Mouse (Mus musculus) CH12.LX (cell line): ENCODE results near the gene Gen1.

ENCODE experiments used
- CTCF ChIP-seq, 2 experiments: IDR thresholded peaks in 1 of 2; conservative IDR thresholded peaks in 1 of 2; 2 replicates each; pipeline ENCODE4 v1.5.1; 2011 to 2012; ENCODE audit warnings: low read depth in 2 of 2, low read length in 2 of 2, improper control_type of control experiment in 1 of 2, inconsistent platforms in 1 of 2, mild to moderate bottlenecking in 1 of 2, moderate library complexity in 1 of 2
- E2F4 ChIP-seq: IDR thresholded peaks from 2 replicates; pipeline ENCODE4 v1.6.1; 2011; ENCODE audit warnings: low read depth, low read length, improper control_type of control experiment; ENCODE audit not compliant: insufficient replicate concordance
- GABPA ChIP-seq: IDR thresholded peaks from 2 replicates; pipeline ENCODE4 v1.6.1; 2012; ENCODE audit warnings: low read depth, low read length, improper control_type of control experiment, inconsistent platforms; ENCODE audit not compliant: insufficient replicate concordance
- MYC ChIP-seq: IDR thresholded peaks from 2 replicates; pipeline ENCODE4 v1.6.1; 2011; ENCODE audit warnings: low read depth, mild to moderate bottlenecking, improper control_type of control experiment, low read length
- NELFE ChIP-seq: IDR thresholded peaks from 2 replicates; pipeline ENCODE4 v1.6.1; 2011; ENCODE audit warnings: low read depth, low read length, improper control_type of control experiment
- POLR2A ChIP-seq: IDR thresholded peaks from 2 replicates; pipeline ENCODE4 v1.6.1; 2011; ENCODE audit warnings: low read depth, mild to moderate bottlenecking, improper control_type of control experiment, low read length
- TBP ChIP-seq: conservative IDR thresholded peaks from 2 replicates; pipeline ENCODE4 v1.6.1; 2011; ENCODE audit warnings: low read depth, low read length, improper control_type of control experiment
- TCF12 ChIP-seq: IDR thresholded peaks from 2 replicates; pipeline ENCODE4 v1.6.1; 2014; ENCODE audit warnings: low read depth, mild to moderate bottlenecking, inconsistent platforms, low read length, improper control_type of control experiment
- UBTF ChIP-seq: IDR thresholded peaks from 2 replicates; pipeline ENCODE4 v1.6.1; 2012; ENCODE audit warnings: low read depth, mild to moderate bottlenecking, inconsistent platforms, low read length, improper control_type of control experiment, moderate library complexity
- USF1 ChIP-seq: IDR thresholded peaks from 2 replicates; pipeline ENCODE4 v1.6.1; 2014; ENCODE audit warnings: low read depth, mild to moderate bottlenecking, inconsistent platforms, low read length, improper control_type of control experiment
- ZNF384 ChIP-seq: IDR thresholded peaks from 2 replicates; pipeline ENCODE4 v1.6.1; 2012; ENCODE audit warnings: low read depth, low read length, improper control_type of control experiment, inconsistent platforms

GRCm38 (mm10) chr12:11276632-11277031 lies 11.0 kb upstream of the Gen1 start:
- TF ChIP-seq TCF12 (no peak), CTCF (conservative IDR thresholded peaks at IDR 0.05 in 1 of 2, IDR thresholded peaks at IDR 0.05 in 1 of 2; ENCODE audit: low read depth in 2 of 2, low read length in 2 of 2) (no peak), POLR2A (no peak), GABPA (no peak), USF1 (no peak), E2F4 (no peak), ZNF384 (no peak), UBTF (no peak), MYC (no peak), TBP (no peak), NELFE (no peak)
